Mouse (Mus musculus): ENCODE data around the gene Gm17535. TPM values are rescaled to one million over a fixed set of nuclear protein-coding genes. Genes with fewer than 3 reads are reported as not detected.
"Not testable (repeated sequence)": the region's sequence is repeated elsewhere in the genome, so short reads cannot be mapped to it uniquely, and the experiment has no call there.

The Gm17535 gene
- not detected for total RNA-seq (2021)
- long read RNA-seq, experiment 1 = 0 reads
- long read RNA-seq, experiment 2 = 0 reads

GRCm38 (mm10) chr9:3034299-3034698 lies at the start of gene Gm17535:
Gene Gm17535 (plus strand): TSS chr9:3034599.
- DNase-seq = not testable (repeated sequence)

DNA sequence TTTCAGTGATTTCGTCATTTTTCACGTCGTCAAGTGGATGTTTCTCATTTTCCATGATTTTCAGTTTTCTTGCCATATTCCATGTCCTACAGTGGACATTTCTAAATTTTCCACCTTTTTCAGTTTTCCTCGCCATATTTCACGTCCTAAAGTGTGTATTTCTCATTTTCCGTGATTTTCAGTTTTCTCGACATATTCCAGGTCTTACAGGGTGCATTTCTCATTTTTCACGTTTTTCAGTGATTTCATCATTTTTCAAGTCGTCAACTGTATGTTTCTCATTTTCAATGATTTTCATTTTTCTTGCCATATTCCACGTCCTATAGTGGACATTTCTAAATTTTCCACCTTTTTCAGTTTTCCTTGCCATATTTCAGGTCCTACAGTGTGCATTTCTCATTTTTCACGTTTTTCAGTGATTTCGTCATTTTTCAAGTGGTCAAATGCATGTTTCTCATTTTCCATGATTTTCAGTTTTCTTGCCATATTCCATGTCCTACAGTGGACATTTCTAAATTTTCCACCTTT lies 33.9 kb upstream of the Gm17535 start, which contains the start of gene Gm10722:
Gene Gm10722 (plus strand): TSS at position 478 of the 528 bp plus-strand sequence.
- peak; percentile 12 for DNase-seq

GRCm38 (mm10) chr9:3001006-3001405 lies 33.4 kb upstream of the Gm17535 start:
- DNase-seq = not testable (repeated sequence)

- DNase-seq = peak; percentile 100
Observed at GRCm38 (mm10) chr9:3001948-3002659, 32.3 kb upstream of the Gm17535 start.

DNA sequence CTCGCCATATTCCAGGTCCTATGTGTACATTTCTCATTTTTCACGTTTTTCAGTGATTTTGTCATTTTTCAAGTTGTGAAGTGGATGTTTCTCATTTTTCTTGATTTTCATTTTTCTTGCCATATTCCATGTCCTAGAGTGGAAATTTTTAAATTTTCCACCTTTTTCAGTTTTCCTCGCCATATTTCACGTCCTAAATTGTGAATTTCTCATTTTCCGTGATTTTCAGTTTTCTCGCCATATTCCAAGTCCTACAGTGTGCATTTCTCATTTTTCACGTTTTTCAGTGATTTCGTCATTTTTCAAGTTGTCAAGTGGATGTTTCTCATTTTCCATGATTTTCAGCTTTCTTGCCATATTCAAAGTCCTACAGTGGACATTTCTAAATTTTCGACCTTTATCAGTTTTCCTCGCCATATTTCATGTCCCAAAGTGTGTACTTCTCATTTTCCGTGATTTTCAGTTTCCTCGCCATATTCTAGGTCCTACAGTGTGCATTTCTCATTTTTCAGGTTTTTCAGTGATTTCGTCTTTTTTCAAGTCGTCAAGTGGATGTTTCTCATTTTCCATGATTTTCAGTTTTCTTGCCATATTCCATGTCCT lies 31.5 kb upstream of the Gm17535 start, which contains the start of gene Gm11168:
Gene Gm11168 (plus strand): TSS at position 553 of the 603 bp plus-strand sequence.
- DNase-seq = peak; percentile 23

- not testable (repeated sequence) for DNase-seq
Observed at GRCm38 (mm10) chr9:3006179-3006578, 28.2 kb upstream of the Gm17535 start.

DNA sequence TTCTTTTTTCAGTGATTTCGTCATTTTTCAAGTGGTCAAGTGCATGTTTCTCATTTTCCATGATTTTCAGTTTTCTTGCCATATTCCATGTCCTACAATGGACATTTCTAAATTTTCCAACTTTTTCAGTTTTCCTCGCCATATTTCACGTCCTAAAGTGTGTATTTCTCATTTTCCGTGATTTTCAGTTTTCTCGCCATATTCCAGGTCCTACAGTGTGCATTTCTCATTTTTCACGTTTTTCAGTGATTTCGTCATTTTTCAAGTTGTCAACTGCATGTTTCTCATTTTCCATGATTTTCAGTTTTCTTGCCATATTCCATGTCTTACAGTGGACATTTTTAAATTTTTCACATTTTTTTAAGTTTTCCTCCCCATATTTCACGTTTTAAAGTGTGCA lies 27.8 kb upstream of the Gm17535 start:
- DNase-seq = not testable (repeated sequence)

- peak; percentile 5 for DNase-seq
Observed at GRCm38 (mm10) chr9:3007272-3007671, 27.1 kb upstream of the Gm17535 start.

DNA sequence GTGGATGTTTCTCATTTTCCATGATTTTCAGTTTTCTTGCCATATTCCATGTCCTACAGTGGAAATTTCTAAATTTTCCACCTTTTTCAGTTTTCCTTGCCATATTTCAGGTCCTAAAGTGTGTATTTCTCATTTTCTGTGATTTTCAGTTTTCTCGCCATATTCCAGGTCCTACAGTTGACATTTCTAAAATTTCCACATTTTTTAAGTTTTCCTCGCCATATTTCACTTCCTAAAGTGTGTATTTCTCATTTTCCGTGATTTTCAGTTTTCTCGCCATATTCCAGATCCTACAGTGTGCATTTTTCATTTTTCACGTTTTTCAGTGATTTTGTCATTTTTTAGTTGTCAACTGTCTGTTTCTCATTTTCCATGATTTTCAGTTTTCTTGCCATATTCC lies 25.1 kb upstream of the Gm17535 start:
- not testable (repeated sequence) for DNase-seq

DNA sequence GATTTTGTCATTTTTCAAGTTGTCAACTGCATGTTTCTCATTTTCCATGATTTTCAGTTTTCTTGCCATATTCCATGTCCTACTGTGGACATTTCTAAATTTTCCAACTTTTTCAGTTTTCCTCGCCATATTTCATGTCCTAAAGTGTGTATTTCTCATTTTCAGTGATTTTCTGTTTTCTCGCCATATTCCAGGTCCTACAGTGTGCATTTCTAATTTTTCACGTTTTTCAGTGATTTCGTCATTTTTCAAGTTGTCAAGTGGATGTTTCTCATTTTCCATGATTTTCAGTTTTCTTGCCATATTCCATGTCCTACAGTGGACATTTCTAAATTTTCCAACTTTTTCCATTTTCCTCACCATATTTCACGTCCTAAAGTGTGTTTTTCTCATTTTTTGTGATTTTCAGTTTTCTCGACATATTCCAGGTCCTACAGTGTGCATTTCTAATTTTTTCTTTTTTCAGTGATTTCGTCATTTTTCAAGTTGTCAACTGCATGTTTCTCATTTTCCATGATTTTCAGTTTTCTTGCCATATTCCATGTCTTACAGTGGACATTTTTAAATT lies 22.3 kb upstream of the Gm17535 start:
- DNase-seq = not testable (repeated sequence)

GRCm38 (mm10) chr9:3012733-3013279 lies 21.6 kb upstream of the Gm17535 start, which contains the start of gene Gm10721:
Gene Gm10721 (plus strand): TSS chr9:3013140.
- DNase-seq = not testable (repeated sequence)

DNA sequence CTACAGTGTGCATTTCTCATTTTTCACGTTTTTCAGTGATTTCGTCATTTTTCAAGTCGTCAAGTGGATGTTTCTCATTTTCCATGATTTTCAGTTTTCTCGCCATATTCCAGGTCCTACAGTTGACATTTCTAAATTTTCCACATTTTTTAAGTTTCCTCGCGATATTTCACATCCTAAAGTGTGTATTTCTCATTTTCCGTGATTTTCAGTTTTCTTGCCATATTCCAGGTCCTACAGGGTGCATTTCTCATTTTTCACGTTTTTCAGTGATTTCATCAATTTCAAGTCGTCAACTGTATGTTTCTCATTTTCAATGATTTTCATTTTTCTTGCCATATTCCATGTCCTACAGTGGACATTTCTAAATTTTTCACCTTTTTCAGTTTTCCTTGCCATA lies 19.0 kb upstream of the Gm17535 start, which contains the start of gene Gm10720:
Gene Gm10720 (plus strand): TSS at position 301 of the 400 bp plus-strand sequence.
- not testable (repeated sequence) for DNase-seq

- DNase-seq = peak; percentile 10
Observed at GRCm38 (mm10) chr9:3015896-3016295, 18.5 kb upstream of the Gm17535 start.

GRCm38 (mm10) chr9:3017108-3017507 lies 17.3 kb upstream of the Gm17535 start, which contains the start of gene Gm10719:
Gene Gm10719 (plus strand): TSS chr9:3017408.
- not testable (repeated sequence) for DNase-seq

GRCm38 (mm10) chr9:3018944-3019343 lies 15.5 kb upstream of the Gm17535 start:
- DNase-seq = peak; percentile 100

GRCm38 (mm10) chr9:3019835-3020727 lies 14.3 kb upstream of the Gm17535 start:
- DNase-seq = peak; percentile 82

DNA sequence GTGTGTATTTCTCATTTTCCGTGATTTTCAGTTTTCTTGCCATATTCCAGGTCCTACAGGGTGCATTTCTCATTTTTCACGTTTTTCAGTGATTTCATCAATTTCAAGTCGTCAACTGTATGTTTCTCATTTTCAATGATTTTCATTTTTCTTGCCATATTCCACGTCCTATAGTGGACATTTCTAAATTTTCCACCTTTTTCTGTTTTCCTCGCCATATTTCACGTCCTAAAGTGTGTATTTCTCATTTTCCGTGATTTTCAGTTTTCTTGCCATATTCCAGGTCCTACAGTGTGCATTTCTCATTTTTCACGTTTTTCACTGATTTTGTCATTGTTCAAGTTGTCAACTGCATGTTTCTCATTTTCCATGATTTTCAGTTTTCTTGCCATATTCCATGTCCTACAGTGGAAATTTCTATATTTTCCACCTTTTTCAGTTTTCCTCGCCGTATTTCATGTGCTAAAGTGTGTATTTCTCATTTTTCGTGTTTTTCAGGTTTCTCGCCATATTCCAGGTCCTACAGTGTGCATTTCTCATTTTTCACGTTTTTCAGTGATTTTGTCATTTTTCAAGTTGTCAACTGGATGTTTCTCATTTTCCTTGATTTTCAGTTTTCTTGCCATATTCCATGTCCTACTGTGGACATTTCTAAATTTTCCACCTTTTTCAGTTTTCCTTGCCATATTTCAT lies 11.9 kb upstream of the Gm17535 start:
- DNase-seq = not testable (repeated sequence)

DNA sequence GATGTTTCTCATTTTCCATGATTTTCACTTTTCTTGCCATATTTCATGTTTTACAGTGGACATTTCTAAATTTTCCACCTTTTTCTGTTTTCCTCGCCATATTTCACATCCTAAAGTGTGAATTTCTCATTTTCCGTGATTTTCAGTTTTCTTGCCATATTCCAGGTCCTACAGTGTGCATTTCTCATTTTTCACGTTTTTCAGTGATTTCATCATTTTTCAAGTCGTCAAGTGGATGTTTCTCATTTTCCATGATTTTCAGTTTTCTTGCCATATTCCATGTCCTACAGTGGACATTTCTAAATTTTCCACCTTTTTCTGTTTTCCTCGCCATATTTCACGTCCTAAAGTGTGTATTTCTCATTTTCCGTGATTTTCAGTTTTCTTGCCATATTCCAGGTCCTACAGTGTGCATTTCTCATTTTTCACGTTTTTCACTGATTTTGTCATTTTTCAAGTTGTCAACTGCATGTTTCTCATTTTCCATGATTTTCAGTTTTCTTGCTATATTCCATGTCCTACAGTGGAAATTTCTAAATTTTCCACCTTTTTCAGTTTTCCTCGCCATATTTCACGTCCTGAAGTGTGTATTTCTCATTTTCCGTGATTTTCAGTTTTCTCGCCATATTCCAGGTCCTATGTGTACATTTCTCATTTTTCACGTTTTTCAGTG lies 11.0 kb upstream of the Gm17535 start, which contains the start of gene Gm10718:
Gene Gm10718 (plus strand): TSS at position 236 of the 673 bp plus-strand sequence.
- peak; percentile 31 for DNase-seq

DNA sequence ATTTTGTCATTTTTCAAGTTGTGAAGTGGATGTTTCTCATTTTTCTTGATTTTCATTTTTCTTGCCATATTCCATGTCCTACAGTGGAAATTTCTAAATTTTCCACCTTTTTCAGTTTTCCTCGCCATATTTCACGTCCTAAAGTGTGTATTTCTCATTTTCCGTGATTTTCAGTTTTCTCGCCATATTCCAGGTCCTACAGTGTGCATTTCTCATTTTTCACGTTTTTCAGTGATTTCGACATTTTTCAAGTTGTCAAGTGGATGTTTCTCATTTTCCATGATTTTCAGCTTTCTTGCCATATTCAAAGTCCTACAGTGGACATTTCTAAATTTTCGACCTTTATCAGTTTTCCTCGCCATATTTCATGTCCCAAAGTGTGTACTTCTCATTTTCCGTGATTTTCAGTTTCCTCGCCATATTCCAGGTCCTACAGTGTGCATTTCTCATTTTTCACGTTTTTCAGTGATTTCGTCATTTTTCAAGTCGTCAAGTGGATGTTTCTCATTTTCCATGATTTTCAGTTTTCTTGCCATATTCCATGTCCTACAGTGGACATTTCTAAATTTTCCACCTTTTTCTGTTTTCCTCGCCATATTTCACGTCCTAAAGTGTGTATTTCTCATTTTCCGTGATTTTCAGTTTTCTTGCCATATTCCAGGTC lies 10.3 kb upstream of the Gm17535 start:
- not testable (repeated sequence) for DNase-seq

All from gastrocnemius, postnatal 10 days (tissue).